Mouse (Mus musculus) adrenal gland, postnatal 14 days (tissue): ENCODE measurements around the gene Olfr353. TPM values are rescaled to one million over a fixed set of nuclear protein-coding genes. Genes with fewer than 3 reads are reported as not detected.

Experiments
- DNase-seq: peaks from one replicate; pipeline ENCODE4 v3.0.0; 2021; ENCODE audit warnings: mixed read lengths
- long read RNA-seq, 2 experiments: library from polyadenylated mRNA; stranded (forward); transcript quantifications; one replicate each; pipeline ENCODE4 v2.0.0; 2021
- total RNA-seq: library from RNA; stranded (reverse); gene quantifications from 2 replicates; pipeline ENCODE4 v1.2.3, GENCODE M21; 2021

The Olfr353 gene
- not detected in 2 replicates for total RNA-seq
- long read RNA-seq, experiment 1: 0 reads
- long read RNA-seq, experiment 2: 0 reads

DNA sequence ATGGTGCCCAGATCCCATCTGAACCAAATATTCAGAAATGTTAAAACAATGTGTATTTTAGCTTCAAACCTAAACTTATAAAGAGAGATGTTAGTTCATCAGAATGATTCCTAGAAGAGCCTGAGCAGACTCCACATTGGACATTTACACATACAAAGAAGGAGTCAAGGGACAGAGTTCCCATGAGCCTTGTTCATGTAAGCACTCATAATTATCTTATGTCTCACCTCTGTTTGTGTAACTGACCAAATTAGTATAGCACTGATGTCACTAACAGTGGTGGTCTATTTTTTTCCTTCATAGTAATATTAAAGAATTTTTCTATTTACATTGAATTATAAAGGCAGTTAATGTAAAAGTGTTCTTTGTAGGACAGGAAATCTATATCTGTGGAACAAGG lies at the start of gene Olfr353:
TSS of gene Olfr353 (minus strand) at position 101 of the 400 bp plus-strand sequence.
- no peak for DNase-seq

DNA sequence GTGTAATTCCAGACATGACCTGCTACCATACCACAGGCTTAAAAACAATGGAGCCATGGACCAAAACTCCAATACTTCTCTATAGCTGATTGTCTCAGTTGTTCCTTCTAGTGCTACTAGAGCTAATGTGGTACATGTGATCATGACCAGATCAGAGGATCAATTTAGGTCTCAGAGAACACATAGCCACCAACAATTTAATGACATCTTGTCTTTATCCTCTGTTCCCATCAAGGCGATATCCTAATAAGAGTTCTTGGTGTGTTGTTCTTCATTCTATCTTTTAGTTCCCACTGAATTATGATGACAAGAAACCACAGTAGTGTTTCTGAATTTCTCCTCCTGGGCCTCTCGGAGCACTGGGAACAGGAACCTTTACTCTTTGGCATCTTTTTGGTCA lies 44.1 kb upstream of the Olfr353 start, which contains the start of gene Olfr356:
TSS of gene Olfr356 (plus strand) at position 301 of the 400 bp plus-strand sequence.
- DNase-seq: no peak

DNA sequence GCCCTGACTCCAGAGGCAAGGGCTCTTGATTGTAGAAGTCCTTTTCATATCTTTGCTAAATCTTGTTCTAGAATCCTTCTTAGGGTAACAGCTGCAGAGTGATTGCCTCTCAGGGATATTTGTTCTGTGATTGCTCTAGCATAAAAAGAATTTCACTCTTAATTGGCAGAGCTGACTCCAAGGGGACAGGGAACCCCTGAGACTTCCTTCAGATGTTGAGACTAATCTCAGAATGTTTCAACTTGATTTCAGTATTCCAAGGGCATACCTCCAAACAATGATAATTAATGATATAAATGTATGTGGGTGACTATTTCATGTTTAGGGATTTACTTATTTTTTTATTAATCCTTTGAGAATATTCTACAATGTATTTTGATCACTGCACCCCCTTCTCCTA lies 36.1 kb upstream of the Olfr353 start, which contains the start of gene Olfr355:
TSS of gene Olfr355 (minus strand) at position 101 of the 400 bp plus-strand sequence.
- no peak for DNase-seq

DNA sequence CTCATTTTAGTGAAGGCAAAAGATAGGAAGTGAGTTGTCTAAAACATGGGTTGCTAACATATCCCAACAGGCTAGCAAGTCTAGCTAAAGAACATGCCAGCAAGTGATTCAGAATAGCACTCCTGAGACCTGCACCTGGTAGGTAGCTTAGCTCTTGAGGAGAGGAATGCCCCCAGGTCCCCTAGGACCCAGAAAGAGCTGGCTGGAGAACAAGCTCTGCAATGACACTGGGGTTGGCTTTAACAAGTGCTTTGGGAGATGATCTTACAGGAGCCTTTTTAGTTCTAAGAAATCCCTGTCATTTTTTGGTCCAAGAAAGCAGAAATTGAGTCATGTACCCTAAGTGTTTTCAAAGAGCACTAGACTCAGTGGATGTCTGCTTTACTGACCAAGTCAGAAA lies 12.6 kb upstream of the Olfr353 start, which contains the start of gene Olfr354:
TSS of gene Olfr354 (plus strand) at position 301 of the 400 bp plus-strand sequence.
- no peak for DNase-seq

DNA sequence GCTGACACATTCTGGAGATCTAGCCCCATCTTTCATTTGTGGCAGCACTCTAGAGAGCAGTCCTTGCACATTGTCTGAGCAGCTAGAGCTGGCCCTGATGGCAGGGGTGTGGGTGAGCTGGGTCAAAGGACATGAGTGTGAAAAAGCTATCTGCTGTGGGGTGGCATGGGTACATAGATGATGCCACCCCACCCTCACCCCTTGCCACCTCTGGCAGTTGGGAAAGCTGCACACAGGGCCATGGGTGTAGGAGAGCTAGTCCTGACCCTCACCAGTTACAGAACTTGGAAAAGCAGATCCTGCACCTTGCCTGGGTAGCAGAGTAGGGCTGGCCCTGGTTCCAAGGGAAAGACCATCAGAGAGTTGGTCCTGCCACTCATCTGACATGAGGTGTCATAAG lies 4.4 kb upstream of the Olfr353 start:
- DNase-seq: no peak

DNA sequence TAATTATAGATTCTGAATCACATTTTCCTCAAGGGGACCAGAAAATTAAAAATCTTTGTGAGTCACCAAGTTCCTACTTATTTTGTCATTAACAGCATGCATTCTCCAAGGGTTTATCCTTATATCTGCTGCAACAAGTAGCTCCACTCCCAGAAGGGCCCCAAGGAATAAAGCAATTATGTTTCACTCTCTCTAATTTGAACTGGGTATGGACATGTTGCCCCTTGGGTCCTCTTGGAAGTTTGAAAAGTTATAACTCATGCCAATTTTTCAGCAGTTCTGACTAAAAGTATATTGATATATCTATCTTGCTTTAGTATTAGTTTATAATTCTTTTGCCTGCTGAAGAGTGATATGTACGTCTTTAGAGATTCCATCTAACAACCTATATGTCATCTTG lies 24.6 kb downstream of the Olfr353 start, which contains the start of gene Olfr352:
TSS of gene Olfr352 (plus strand) at position 301 of the 400 bp plus-strand sequence.
- DNase-seq: no peak

DNA sequence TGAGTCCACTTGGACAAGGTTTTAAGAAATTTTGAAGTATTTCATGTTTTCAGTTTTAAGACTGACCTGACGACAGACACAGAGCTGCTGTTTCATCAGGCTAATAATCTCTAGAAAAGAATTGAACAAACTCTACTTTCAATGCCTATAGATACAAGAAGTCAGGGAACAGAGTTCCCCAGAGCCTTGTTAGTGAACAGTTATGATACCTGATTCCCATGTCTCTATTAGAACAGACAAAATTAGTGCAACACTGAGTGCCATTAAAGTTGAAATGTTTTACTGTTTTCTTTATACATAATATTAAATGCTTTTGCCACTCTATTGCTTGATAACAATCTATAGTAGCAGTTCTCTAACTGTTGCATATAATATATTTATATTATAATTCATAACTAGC lies 30.2 kb downstream of the Olfr353 start, which contains the start of gene Olfr351:
TSS of gene Olfr351 (minus strand) at position 101 of the 400 bp plus-strand sequence.
- no peak for DNase-seq

DNA sequence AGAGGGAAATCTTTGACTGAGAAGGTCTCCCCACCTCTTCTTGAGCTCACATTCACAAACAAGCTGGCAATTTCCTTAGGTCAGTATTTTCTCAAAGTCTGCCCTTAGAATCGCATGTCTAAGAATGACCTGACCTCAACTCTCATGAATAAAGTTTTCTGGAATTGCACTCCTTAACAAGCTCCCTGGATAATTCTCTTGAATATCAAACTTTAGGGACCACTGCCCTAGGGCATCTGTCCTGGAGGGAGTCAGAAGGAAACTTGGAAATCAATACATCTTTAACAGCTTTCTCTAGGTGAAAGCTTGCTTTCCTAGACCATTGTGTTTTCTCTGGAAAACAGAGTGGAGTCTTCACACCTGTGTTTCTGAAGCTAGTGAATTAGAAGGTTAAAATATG lies 46.7 kb downstream of the Olfr353 start, which contains the start of gene Olfr350:
TSS of gene Olfr350 (plus strand) at position 301 of the 400 bp plus-strand sequence.
- DNase-seq: no peak

Other genes with a start within 250 kb of the Olfr353 start
- not detected in 2 replicates for gene Olfr346, start 207.1 kb downstream of the Olfr353 start, total RNA-seq
- not detected in 2 replicates for gene Olfr347, start 161.0 kb downstream of the Olfr353 start, total RNA-seq
- not detected in 2 replicates for gene Olfr348, start 108.7 kb downstream of the Olfr353 start, total RNA-seq
- gene Olfr50, start 102.4 kb downstream of the Olfr353 start, total RNA-seq: not detected in 2 replicates
- not detected in 2 replicates for gene Olfr3, start 75.9 kb downstream of the Olfr353 start, total RNA-seq
- gene Olfr350, start 46.6 kb downstream of the Olfr353 start, total RNA-seq: not detected in 2 replicates
- not detected in 2 replicates for gene Olfr351, start 30.3 kb downstream of the Olfr353 start, total RNA-seq
- gene Olfr352, start 24.5 kb downstream of the Olfr353 start, total RNA-seq: not detected in 2 replicates
- not detected in 2 replicates for gene Olfr354, start 12.7 kb upstream of the Olfr353 start, total RNA-seq
- not detected in 2 replicates for gene Olfr355, start 36.0 kb upstream of the Olfr353 start, total RNA-seq
- not detected in 2 replicates for gene Olfr356, start 44.2 kb upstream of the Olfr353 start, total RNA-seq
- not detected in 2 replicates for gene Olfr357, start 100.9 kb upstream of the Olfr353 start, total RNA-seq
- gene Olfr358, start 116.4 kb upstream of the Olfr353 start, total RNA-seq: not detected in 2 replicates
- gene Olfr360, start 172.8 kb upstream of the Olfr353 start, total RNA-seq: not detected in 2 replicates
- not detected in 2 replicates for gene Olfr361, start 196.4 kb upstream of the Olfr353 start, total RNA-seq
- gene Olfr362, start 225.0 kb upstream of the Olfr353 start, total RNA-seq: not detected in 2 replicates
- not detected in 2 replicates for gene Olfr364-ps1, start 246.4 kb upstream of the Olfr353 start, total RNA-seq